Mouse (Mus musculus) forebrain, embryonic 14.5 days (tissue): ENCODE measurements at regions not wholly inside any gene's neighbourhood (a gene's known extent, or its start where the extent isn't known, plus 50 kb on each side); places are given as distances from the start of the nearest gene placed in this dataset.
A peak's percentile ranks its signal among the peaks of the same experiment; 100 is the strongest.

Source experiments
- ATAC-seq: fragments of 200-750 bp; cut with Nextera tagmentation; 2 replicates; pipeline ENCODE4 v1.8.0; 2017; ENCODE audit warnings: mild to moderate bottlenecking, moderate library complexity
- DNase-seq: peaks from one replicate; pipeline ENCODE4 v3.0.0-alpha.2; 2015; ENCODE audit warnings: low spot score
- H3K27ac ChIP-seq: fragments of 300-500 bp; sonication (generic); 2 replicates; pipeline ENCODE4 v1.5.1; 2014; ENCODE audit warnings: low read depth, mild to moderate bottlenecking, control low read depth, low read length, moderate library complexity
- H3K27me3 ChIP-seq: fragments of 300-500 bp; sonication (generic); replicated peaks from 2 replicates; pipeline ENCODE4 v1.6.1; 2014; ENCODE audit warnings: low read length, control low read depth, mixed read lengths; ENCODE audit not compliant: control insufficient read depth, insufficient read depth
- H3K36me3 ChIP-seq: fragments of 300-500 bp; sonication (generic); 2 replicates; pipeline ENCODE4 v1.6.1; 2014; ENCODE audit warnings: low read length, control low read depth; ENCODE audit not compliant: control insufficient read depth, insufficient read depth
- H3K4me1 ChIP-seq: fragments of 300-500 bp; sonication (generic); 2 replicates; pipeline ENCODE4 v1.6.1; 2014; ENCODE audit warnings: antibody characterized with exemption, low read length, control low read depth; ENCODE audit not compliant: control insufficient read depth, insufficient read depth
- H3K4me2 ChIP-seq: fragments of 300-500 bp; sonication (generic); 2 replicates; pipeline ENCODE4 v1.6.1; 2014; ENCODE audit warnings: mild to moderate bottlenecking, control low read depth, low read length
- H3K4me3 ChIP-seq: fragments of 300-500 bp; sonication (generic); 2 replicates; pipeline ENCODE4 v1.5.1; 2014; ENCODE audit warnings: low read depth, low read length, control low read depth
- H3K9ac ChIP-seq: fragments of 300-500 bp; sonication (generic); 2 replicates; pipeline ENCODE4 v1.6.1; 2014; ENCODE audit warnings: mild to moderate bottlenecking, low read length, control low read depth, moderate library complexity
- H3K9me3 ChIP-seq: fragments of 300-500 bp; sonication (generic); replicated peaks from 2 replicates; pipeline ENCODE4 v1.6.1; 2016; ENCODE audit warnings: low read length, control low read depth, mixed read lengths; ENCODE audit not compliant: control insufficient read depth
- WGBS: fragments of 180-500 bp; shearing (Covaris S2); extraction: QIAGEN DNeasy Blood & Tissue Kit; methylation state at CpG from one replicate; pipeline ENCODE4 v1.1.7; 2014; 5-methylcytosine and 5-hydroxymethylcytosine counted together

DNA sequence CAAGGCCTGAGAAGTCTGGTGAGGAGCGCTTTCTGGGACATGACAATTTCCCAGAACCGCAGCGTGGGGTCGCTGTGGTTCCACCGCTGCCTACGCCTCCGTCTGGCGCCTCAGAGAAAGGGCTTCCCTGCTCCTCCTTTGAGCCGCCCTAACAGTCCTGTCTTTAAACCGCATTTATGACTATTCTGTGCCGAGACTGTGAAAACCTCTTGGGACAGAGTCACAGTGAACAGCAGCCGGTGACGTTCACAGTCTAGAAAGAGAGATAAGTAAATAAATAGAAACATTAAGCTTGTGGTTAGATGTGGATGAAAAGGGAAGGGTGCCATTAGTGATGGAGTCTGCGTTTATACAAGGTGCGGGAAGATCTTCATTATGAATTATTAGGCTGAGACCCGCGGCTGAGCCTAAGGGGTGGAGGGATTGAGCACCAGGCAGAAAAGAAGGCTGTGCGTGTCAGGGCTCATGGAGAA lies 59.1 kb upstream of the Ssx2ip start:
- no peaks in the 10 kb centered on the region for H3K9me3 ChIP-seq
- 3% methylated on average over 18 of the region's 18 CpGs for WGBS
- peak overlapping the region; percentile 75 for H3K27ac ChIP-seq
- DNase-seq (peak; percentile 90), ATAC-seq (peak; percentile 87)
- 0 out of 2 replicates have a peak, but pooled peaks cover 5% of the 10 kb centered on the region for H3K4me1 ChIP-seq
- H3K27me3 ChIP-seq: no peaks in the 10 kb centered on the region
- H3K36me3 ChIP-seq: no peaks in the 10 kb centered on the region
- peak overlapping the region; percentile 69 for H3K9ac ChIP-seq
- peak overlapping the region; percentile 30 for H3K4me3 ChIP-seq
- H3K4me2 ChIP-seq: peak overlapping the region; percentile 51

DNA sequence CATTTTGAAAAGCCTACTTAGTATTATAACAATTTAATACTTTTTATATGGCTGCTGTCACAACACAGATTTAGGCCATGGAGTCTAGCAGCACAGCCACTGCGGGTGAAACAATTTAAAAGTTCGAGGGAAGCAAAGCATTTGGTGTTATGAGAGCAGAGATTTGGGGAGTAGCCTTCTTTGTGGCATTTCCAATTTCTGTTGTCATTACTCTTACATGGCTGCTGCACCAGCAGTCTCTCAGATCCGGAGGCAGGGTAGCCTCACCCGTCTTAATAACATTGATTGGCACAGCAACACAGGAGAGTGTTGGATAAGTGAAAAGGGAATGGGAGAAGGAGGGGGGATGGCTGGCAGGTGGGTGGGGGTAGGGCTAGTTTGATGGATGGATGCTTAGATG lies 58.5 kb upstream of the Ssx2ip start:
- WGBS: 43% methylated on average over 4 of the region's 4 CpGs
- H3K27ac ChIP-seq: no peak overlapping the region

DNA sequence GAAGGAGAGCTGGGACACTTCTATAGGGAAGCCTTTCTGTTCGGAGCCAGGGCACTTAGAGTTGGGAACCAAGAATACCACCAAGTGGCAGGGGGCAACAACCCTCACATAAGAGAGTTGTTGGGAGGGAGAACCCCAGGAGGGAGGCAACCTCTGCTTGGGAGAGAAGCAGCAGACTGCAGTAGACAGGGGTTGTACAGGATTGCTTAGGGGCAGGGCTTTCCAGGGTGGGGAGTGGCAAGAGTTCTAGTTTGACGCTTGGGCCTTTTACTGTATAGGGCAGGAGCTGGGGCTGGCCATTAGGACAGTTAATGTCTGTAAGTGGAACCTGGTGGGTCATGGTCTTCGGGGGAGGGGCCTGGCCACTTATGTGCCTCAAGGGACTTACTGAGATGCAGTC lies 57.1 kb upstream of the Ssx2ip start:
- H3K9me3 ChIP-seq: no peaks in the 10 kb centered on the region
- no peaks in the 10 kb centered on the region for H3K27me3 ChIP-seq
- ATAC-seq: no peak
- 78% methylated on average over 3 of the region's 3 CpGs for WGBS
- H3K4me1 ChIP-seq: 0 out of 2 replicates have a peak, but pooled peaks cover 5% of the 10 kb centered on the region
- no peak overlapping the region for H3K27ac ChIP-seq
- DNase-seq: no peak
- no peak overlapping the region for H3K4me3 ChIP-seq
- no peak overlapping the region for H3K4me2 ChIP-seq
- no peaks in the 10 kb centered on the region for H3K36me3 ChIP-seq
- H3K9ac ChIP-seq: no peak overlapping the region

More for the DNA sequence above, 58.5 kb upstream of the Ssx2ip start:
- Histone ChIP-seq H3K36me3 (no peaks in the 10 kb centered on the region), H3K4me1 (0 out of 2 replicates have a peak, but pooled peaks cover 5% of the 10 kb centered on the region), H3K9me3 (no peaks in the 10 kb centered on the region), H3K4me2 (peak overlapping the region; percentile 51), H3K9ac (peak overlapping the region; percentile 69), H3K4me3 (peak overlapping the region; percentile 30), H3K27me3 (no peaks in the 10 kb centered on the region)
- DNase-seq (no peak), ATAC-seq (0 out of 2 replicates have a peak, but pooled peaks have one; percentile 2)

DNA sequence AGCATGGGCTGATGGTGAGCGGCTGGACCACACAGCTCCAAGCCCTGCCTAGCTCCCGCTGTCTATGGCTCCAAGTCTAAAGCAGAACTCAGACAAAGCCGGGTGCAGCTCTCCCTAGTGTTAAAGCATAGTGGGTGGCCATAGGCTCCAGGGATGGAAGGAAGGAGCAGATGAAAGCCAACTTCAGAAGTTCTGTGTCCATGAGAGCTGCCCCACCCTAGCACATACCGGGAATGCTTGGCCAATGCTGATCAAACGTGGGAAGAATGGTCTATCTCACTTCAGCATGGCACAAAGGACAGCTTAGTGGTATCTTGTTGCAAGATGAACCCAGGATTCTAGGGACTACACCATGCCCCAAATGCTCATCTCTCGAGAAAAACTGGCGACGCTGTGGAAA lies 55.5 kb upstream of the Ssx2ip start:
- no peak overlapping the region for H3K4me2 ChIP-seq
- no peaks in the 10 kb centered on the region for H3K27me3 ChIP-seq
- no peak overlapping the region for H3K9ac ChIP-seq
- H3K27ac ChIP-seq: no peak overlapping the region
- H3K9me3 ChIP-seq: no peaks in the 10 kb centered on the region
- no peak for ATAC-seq
- no peak for DNase-seq
- H3K4me3 ChIP-seq: no peak overlapping the region
- H3K4me1 ChIP-seq: 0 out of 2 replicates have a peak, but pooled peaks cover 5% of the 10 kb centered on the region
- 87% methylated on average over 8 of the region's 8 CpGs for WGBS
- no peaks in the 10 kb centered on the region for H3K36me3 ChIP-seq

DNA sequence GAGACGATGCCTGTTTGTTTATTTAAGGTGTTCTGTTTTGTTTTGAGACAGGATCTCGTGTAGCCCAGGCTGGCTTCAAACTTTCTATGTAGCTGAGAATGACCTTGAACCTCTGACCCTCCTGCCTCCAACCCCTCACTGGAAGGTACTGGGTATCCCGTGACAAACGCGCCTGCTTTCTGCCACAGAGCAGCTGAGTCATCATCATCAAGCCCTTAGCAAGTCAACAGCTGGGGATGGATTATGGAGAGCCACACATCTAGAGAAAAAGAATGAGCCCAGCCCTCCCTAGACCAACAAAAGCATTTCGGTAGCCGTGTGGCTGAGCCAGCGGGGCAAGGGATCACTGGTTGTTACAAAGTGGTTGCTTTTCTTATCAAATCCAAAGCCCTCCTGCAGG lies 55.0 kb upstream of the Ssx2ip start:
- no peak overlapping the region for H3K4me2 ChIP-seq
- DNase-seq: no peak
- ATAC-seq: no peak
- H3K36me3 ChIP-seq: no peaks in the 10 kb centered on the region
- no peaks in the 10 kb centered on the region for H3K27me3 ChIP-seq
- H3K4me3 ChIP-seq: no peak overlapping the region
- H3K4me1 ChIP-seq: 0 out of 2 replicates have a peak, but pooled peaks cover 5% of the 10 kb centered on the region
- no peak overlapping the region for H3K27ac ChIP-seq
- no peaks in the 10 kb centered on the region for H3K9me3 ChIP-seq
- WGBS: 86% methylated on average over 8 of the region's 8 CpGs
- no peak overlapping the region for H3K9ac ChIP-seq

DNA sequence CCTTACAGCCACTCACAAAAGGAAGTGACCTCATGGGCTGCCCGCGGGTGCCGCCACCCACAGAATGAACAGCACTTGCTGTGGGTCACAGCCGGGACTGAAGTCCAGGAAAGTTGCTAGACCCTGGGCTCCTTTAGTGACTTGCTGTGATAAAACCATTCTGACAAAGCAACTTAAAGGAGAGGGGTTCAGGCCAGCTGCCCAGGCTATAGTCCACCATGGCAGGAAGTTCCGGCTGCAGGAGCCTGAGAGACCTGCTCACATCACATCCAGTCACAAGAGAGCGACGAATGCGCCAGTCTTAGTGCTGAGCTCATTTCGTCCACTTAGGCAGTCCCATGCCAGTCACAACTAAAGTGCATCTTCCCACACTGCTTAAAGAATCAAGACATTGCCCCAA lies 54.3 kb upstream of the Ssx2ip start:
- Histone ChIP-seq H3K9ac (no peak overlapping the region), H3K4me2 (no peak overlapping the region), H3K27me3 (no peaks in the 10 kb centered on the region), H3K36me3 (no peaks in the 10 kb centered on the region), H3K27ac (no peak overlapping the region), H3K9me3 (no peaks in the 10 kb centered on the region), H3K4me1 (0 out of 2 replicates have a peak, but pooled peaks cover 5% of the 10 kb centered on the region), H3K4me3 (no peak overlapping the region)
- no peak for DNase-seq
- ATAC-seq: no peak
- WGBS: 94% methylated on average over 9 of the region's 9 CpGs

DNA sequence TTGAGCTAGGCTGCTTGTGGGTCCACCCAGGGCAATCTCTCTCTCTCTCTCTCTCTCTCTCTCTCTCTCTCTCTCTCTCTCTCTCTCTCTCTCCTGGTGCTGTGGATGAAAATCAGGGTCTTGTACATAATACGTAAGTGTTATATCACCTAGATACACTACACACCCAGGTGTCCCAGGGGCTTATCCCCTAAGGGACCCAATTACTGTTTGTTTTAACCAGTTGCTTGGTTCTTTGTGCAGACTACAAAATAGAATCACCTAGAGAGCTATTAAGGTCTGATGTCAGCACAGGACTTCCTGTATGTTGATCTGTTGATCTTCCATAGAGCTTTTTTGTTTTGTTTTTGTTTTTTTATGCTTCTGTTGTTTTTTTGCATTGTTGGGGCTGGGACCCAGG lies 53.0 kb upstream of the Ssx2ip start:
- no peaks in the 10 kb centered on the region for H3K4me1 ChIP-seq
- WGBS: 100% methylated on average over 1 of the region's 1 CpGs

DNA sequence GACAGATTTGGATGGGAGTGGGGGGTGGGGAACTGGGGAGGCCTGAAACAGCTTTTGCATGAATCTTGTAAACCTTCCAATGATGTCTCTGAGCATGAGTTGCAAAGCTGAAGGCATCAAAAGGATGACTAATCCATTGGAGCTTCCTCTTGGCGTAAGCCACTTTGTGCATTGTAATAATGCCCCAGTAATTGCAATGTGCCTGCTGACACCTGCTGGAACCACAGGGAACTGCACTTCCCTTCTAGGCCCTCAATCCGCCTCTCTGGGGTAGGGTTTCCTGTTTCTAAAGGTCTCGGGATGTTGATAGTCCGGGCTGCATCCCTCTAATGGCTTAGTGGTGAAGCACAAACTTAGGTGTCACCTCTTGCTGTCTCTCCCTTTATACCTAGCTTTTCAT lies 52.3 kb upstream of the Ssx2ip start:
- no peaks in the 10 kb centered on the region for H3K4me1 ChIP-seq
- 86% methylated on average over 4 of the region's 4 CpGs for WGBS
- no peaks in the 10 kb centered on the region for H3K9me3 ChIP-seq
- no peak overlapping the region for H3K27ac ChIP-seq
- no peak overlapping the region for H3K4me3 ChIP-seq
- H3K36me3 ChIP-seq: no peaks in the 10 kb centered on the region
- DNase-seq (no peak), ATAC-seq (no peak)
- H3K27me3 ChIP-seq: no peaks in the 10 kb centered on the region
- H3K9ac ChIP-seq: no peak overlapping the region
- H3K4me2 ChIP-seq: no peak overlapping the region

More for the DNA sequence above, 53.0 kb upstream of the Ssx2ip start:
- Histone ChIP-seq H3K36me3 (no peaks in the 10 kb centered on the region), H3K9ac (no peak overlapping the region), H3K4me2 (no peak overlapping the region), H3K9me3 (no peaks in the 10 kb centered on the region), H3K27me3 (no peaks in the 10 kb centered on the region), H3K27ac (no peak overlapping the region), H3K4me3 (no peak overlapping the region)
- DNase-seq: no peak
- ATAC-seq: no peak

DNA sequence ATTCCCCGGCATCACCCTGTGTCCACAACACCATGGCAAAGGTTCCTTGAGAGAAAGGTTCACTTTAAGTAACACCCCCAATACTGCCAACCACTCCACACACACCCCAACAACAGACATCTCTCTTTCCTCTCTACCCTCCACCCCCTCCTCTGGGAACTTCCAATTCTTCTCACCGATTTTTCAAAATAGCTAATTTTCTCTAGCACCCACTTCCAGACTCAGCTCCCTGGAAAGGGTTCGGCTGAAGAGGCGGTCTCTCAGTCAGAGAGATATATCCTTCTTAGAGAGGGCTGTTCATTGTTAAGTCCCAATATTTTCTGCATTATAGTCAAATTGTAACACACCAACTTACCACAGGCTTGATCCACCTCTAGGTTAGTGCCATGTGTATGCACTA lies 50.5 kb upstream of the Ssx2ip start:
- ATAC-seq (no peak), DNase-seq (no peak)
- no peaks in the 10 kb centered on the region for H3K27me3 ChIP-seq
- no peak overlapping the region for H3K9ac ChIP-seq
- no peak overlapping the region for H3K4me3 ChIP-seq
- H3K27ac ChIP-seq: no peak overlapping the region
- no peaks in the 10 kb centered on the region for H3K9me3 ChIP-seq
- WGBS: 94% methylated on average over 4 of the region's 4 CpGs
- no peak overlapping the region for H3K4me2 ChIP-seq
- H3K36me3 ChIP-seq: no peaks in the 10 kb centered on the region
- H3K4me1 ChIP-seq: no peaks in the 10 kb centered on the region
